Mouse (Mus musculus): ENCODE data around the gene Hinfp.

- TF ChIP-seq TCF12 (IDR thresholded peaks at IDR 0.05; ENCODE audit: insufficient read depth, poor library complexity, severe bottlenecking): no peak
- no peak for TF ChIP-seq POLR2A (IDR thresholded peaks at IDR 0.05; ENCODE audit: insufficient read length, low read depth)
- no peak for TF ChIP-seq E2F4 (IDR thresholded peaks at IDR 0.05; ENCODE audit: insufficient read depth)
- TF ChIP-seq REST (IDR thresholded peaks at IDR 0.05; ENCODE audit: insufficient read depth, insufficient read length): no peak
- TF ChIP-seq CEBPB (IDR thresholded peaks at IDR 0.05; ENCODE audit: insufficient read depth, poor library complexity, severe bottlenecking): no peak
- no peak for TF ChIP-seq USF1 (IDR thresholded peaks at IDR 0.05; ENCODE audit: low read depth)
- TF ChIP-seq POLR2AphosphoS2 (IDR thresholded peaks at IDR 0.05; ENCODE audit: insufficient read length, low read depth): no peak
- TF ChIP-seq MAX (IDR thresholded peaks at IDR 0.05; ENCODE audit: low read depth): no peak
- no peak for TF ChIP-seq TCF3 (IDR thresholded peaks at IDR 0.05; ENCODE audit: insufficient read length, low read depth)
- no peak for TF ChIP-seq MYOD1 (IDR thresholded peaks at IDR 0.05; ENCODE audit: control insufficient read depth in 1 of 3, insufficient read length in 2 of 3, low read depth in 2 of 3)
- TF ChIP-seq SRF (IDR thresholded peaks at IDR 0.05; ENCODE audit: control insufficient read depth, insufficient read length, low read depth): no peak
- no peak for TF ChIP-seq MYOG (IDR thresholded peaks at IDR 0.05; ENCODE audit: control insufficient read depth in 1 of 3, insufficient read depth in 1 of 3, insufficient read length in 2 of 3, low read depth in 2 of 3)
Measured at GRCm38 (mm10) chr9:44318826-44319095, 13.3 kb upstream of the Hinfp start.

Measured in myocyte (in vitro differentiated cells).